Mouse (Mus musculus): ENCODE measurements around the gene Rsph3b.

- TF ChIP-seq CTCF (IDR thresholded peaks at IDR 0.05; ENCODE audit: control insufficient read depth, insufficient read depth, low read length) (no peak), POLR2A (IDR thresholded peaks at IDR 0.05; ENCODE audit: borderline replicate concordance, control insufficient read depth, low read depth, low read length) (no peak)
These were observed 51.7 kb downstream of the Rsph3b start for GRCm38 (mm10) chr17:6896756-6897155.
